Mouse (Mus musculus) liver, adult 2 months (tissue): ENCODE results near the gene Col8a2. TPM values are rescaled to one million over a fixed set of nuclear protein-coding genes. Genes with fewer than 3 reads are reported as not detected.
A peak's percentile ranks its signal among the peaks of the same experiment; 100 is the strongest.

ENCODE experiments used
- DNase-seq: peaks from one replicate; pipeline ENCODE4 v3.0.0-alpha.2; 2011; ENCODE audit warnings: low read depth, low spot score; ENCODE audit errors: extremely low read depth
- H3K27ac ChIP-seq: fragments of 200-500 bp; replicated peaks from 2 replicates; pipeline ENCODE4 v1.5.1; 2012; ENCODE audit warnings: low read depth, mild to moderate bottlenecking, control low read depth, inconsistent platforms, low read length; ENCODE audit not compliant: insufficient read depth
- H3K27me3 ChIP-seq: fragments of 200-500 bp; 2 replicates; pipeline ENCODE4 v1.6.1; 2012; ENCODE audit warnings: mild to moderate bottlenecking, moderate library complexity, low read length, inconsistent platforms; ENCODE audit not compliant: control insufficient read depth, insufficient read depth
- H3K36me3 ChIP-seq: fragments of 200-500 bp; 2 replicates; pipeline ENCODE4 v1.6.1; 2012; ENCODE audit warnings: low read length, inconsistent platforms; ENCODE audit not compliant: control insufficient read depth, insufficient read depth
- H3K4me1 ChIP-seq: fragments of 200-500 bp; 2 replicates; pipeline ENCODE4 v1.6.1; 2011; ENCODE audit warnings: low read length; ENCODE audit not compliant: control insufficient read depth, insufficient read depth
- H3K4me3 ChIP-seq: fragments of 200-500 bp; 2 replicates; pipeline ENCODE4 v1.5.1; 2011; ENCODE audit warnings: low read depth, mild to moderate bottlenecking, control low read depth, low read length, moderate library complexity; ENCODE audit not compliant: insufficient read depth
- H3K79me2 ChIP-seq: fragments of 200-500 bp; 2 replicates; pipeline ENCODE4 v1.6.1; 2012; ENCODE audit warnings: inconsistent platforms, mild to moderate bottlenecking, low read length, moderate library complexity; ENCODE audit not compliant: control insufficient read depth, insufficient read depth
- H3K9ac ChIP-seq: fragments of 200-500 bp; 2 replicates; pipeline ENCODE4 v1.6.1; 2012; ENCODE audit warnings: low read depth, mild to moderate bottlenecking, control low read depth, inconsistent platforms, low read length
- CTCF ChIP-seq: fragments of 200-500 bp; IDR thresholded peaks from 2 replicates; pipeline ENCODE4 v1.5.1; 2011; ENCODE audit warnings: low read depth, low read length, control low read depth
- POLR2A ChIP-seq: fragments of 200-500 bp; IDR thresholded peaks from 2 replicates; pipeline ENCODE4 v1.6.1; 2011; ENCODE audit warnings: low read length, control low read depth; ENCODE audit not compliant: insufficient read depth; ENCODE audit errors: extremely low read depth
- WGBS: fragments of 180-500 bp; shearing (Covaris S2); methylation state at CpG from one replicate; pipeline ENCODE4 v1.1.7; 2018; 5-methylcytosine and 5-hydroxymethylcytosine counted together
- polyA plus RNA-seq: library from polyadenylated mRNA; depleted of rRNA; stranded (reverse); fragments of >200 nt; gene quantifications from 2 replicates; pipeline ENCODE4 v1.2.3, GENCODE M21; 2012
- total RNA-seq: library from RNA; depleted of rRNA; stranded (reverse); fragments of >200 nt; gene quantifications from 2 replicates; pipeline ENCODE4 v1.2.3, GENCODE M21; 2014

Col8a2 gene
- total and polyA plus RNA-seq, 2 experiments = 0.09 to 0.17 TPM

GRCm38 (mm10) chr4:126314393-126314792 is 27.8 kb downstream of the Col8a2 start:
- no peak overlapping the region for H3K9ac ChIP-seq
- no peaks in the 10 kb centered on the region for H3K79me2 ChIP-seq
- H3K27ac ChIP-seq = no peak overlapping the region
- peak; percentile 31 for DNase-seq
- no peaks in the 10 kb centered on the region for H3K27me3 ChIP-seq
- H3K4me1 ChIP-seq = peaks cover 3% of the 10 kb centered on the region; the same call in 1 of the 2 replicates
- 80% methylated on average over 10 of the region's 10 CpGs for whole genome bisulfite sequencing
- peaks cover 4% of the 10 kb centered on the region; the same call in 1 of the 2 replicates for H3K36me3 ChIP-seq
- no peak for TF ChIP-seq POLR2A
- TF ChIP-seq CTCF = no peak
- H3K4me3 ChIP-seq = no peak overlapping the region

GRCm38 (mm10) chr4:126315931-126316330 is 29.3 kb downstream of the Col8a2 start:
- TF ChIP-seq POLR2A (no peak), CTCF (no peak)
- H3K4me1 ChIP-seq = peaks cover 5% of the 10 kb centered on the region
- 46% methylated on average over 5 of the region's 5 CpGs for WGBS
- no peak overlapping the region for H3K27ac ChIP-seq
- peaks cover 4% of the 10 kb centered on the region; the same call in 1 of the 2 replicates for H3K36me3 ChIP-seq
- no peak overlapping the region for H3K4me3 ChIP-seq
- H3K9ac ChIP-seq = no peak overlapping the region
- H3K79me2 ChIP-seq = peaks cover 2% of the 10 kb centered on the region
- no peaks in the 10 kb centered on the region for H3K27me3 ChIP-seq
- peak; percentile 46 for DNase-seq

GRCm38 (mm10) chr4:126316443-126317040 is 29.9 kb downstream of the Col8a2 start:
- Histone ChIP-seq H3K4me1 (peaks cover 6% of the 10 kb centered on the region), H3K9ac (no peak overlapping the region), H3K4me3 (no peak overlapping the region), H3K79me2 (peaks cover 8% of the 10 kb centered on the region), H3K27me3 (no peaks in the 10 kb centered on the region), H3K27ac (no peak overlapping the region), H3K36me3 (peaks cover 4% of the 10 kb centered on the region; the same call in 1 of the 2 replicates)
- no peak for TF ChIP-seq POLR2A
- WGBS = 93% methylated on average over 13 of the region's 13 CpGs
- no peak for DNase-seq

GRCm38 (mm10) chr4:126319806-126320205 is 33.2 kb downstream of the Col8a2 start:
- H3K4me1 ChIP-seq = peaks cover 6% of the 10 kb centered on the region
- peaks cover 4% of the 10 kb centered on the region; the same call in 1 of the 2 replicates for H3K36me3 ChIP-seq
- H3K79me2 ChIP-seq = peaks cover 8% of the 10 kb centered on the region
- peak; percentile 19 for DNase-seq
- H3K27ac ChIP-seq = no peak overlapping the region
- H3K9ac ChIP-seq = no peak overlapping the region
- H3K4me3 ChIP-seq = no peak overlapping the region
- WGBS = 39% methylated on average over 6 of the region's 6 CpGs
- no peaks in the 10 kb centered on the region for H3K27me3 ChIP-seq
- TF ChIP-seq POLR2A = no peak
- TF ChIP-seq CTCF = no peak

- Histone ChIP-seq H3K4me3 (peak within 1 kb of the TSS; percentile 92), H3K79me2 (peaks cover 8% of the 10 kb centered on the region), H3K27me3 (no peaks in the 10 kb centered on the region), H3K36me3 (peaks cover 4% of the 10 kb centered on the region; the same call in 1 of the 2 replicates), H3K27ac (peak within 1 kb of the TSS; percentile 51; the same call in 1 of the 2 replicates), H3K9ac (peak within 1 kb of the TSS; percentile 95), H3K4me1 (peaks cover 6% of the 10 kb centered on the region)
- peak; percentile 81 for DNase-seq
- under 1% methylated on average over 80 of the region's 80 CpGs for WGBS
- peak; percentile 99 for TF ChIP-seq CTCF
- TF ChIP-seq POLR2A = peak; percentile 46; the same call in 1 of the 2 replicates
These were observed 34.7 kb downstream of the Col8a2 start, which contains the start of gene Adprhl2 for GRCm38 (mm10) chr4:126321111-126321853. Adprhl2 (minus strand) TSS chr4:126321703.
